Mouse (Mus musculus) hematopoietic stem cell, adult 5-6 weeks (primary cell): ENCODE results near the gene B3gntl1. TPM values are rescaled to one million over a fixed set of nuclear protein-coding genes. Genes with fewer than 3 reads are reported as not detected.
"Not testable (repeated sequence)": the region's sequence is repeated elsewhere in the genome, so short reads cannot be mapped to it uniquely, and the experiment has no call there.

Experiments
- ATAC-seq, 2 experiments: fragments of 125-278 bp in 1 of 2; replicated peaks in 1 of 2; 2 replicates each; pipeline ENCODE4 v1.8.0; 2016 to 2017; ENCODE audit warnings: inconsistent platforms in 2 of 2, mild to moderate bottlenecking in 2 of 2, moderate number of reproducible peaks in 2 of 2, low read depth in 1 of 2, moderate TSS enrichment in 1 of 2; ENCODE audit not compliant: low FRiP score in 2 of 2, poor library complexity in 2 of 2, severe bottlenecking in 2 of 2, insufficient read depth in 1 of 2, low TSS enrichment in 1 of 2
- total RNA-seq: library from RNA; stranded (forward); fragments of 172-1452, 232-1000 nt; gene quantifications from 2 replicates; pipeline ENCODE4 v1.2.3, GENCODE M21; 2017

B3gntl1 gene
- total RNA-seq, 1 experiment from 2014 or later = 14.2 TPM

GRCm38 (mm10) chr11:121695304-121696064, 22.5 kb upstream of the B3gntl1 start:
- peak; percentile 54 to 60; a peak in 3 of 4 replicates for ATAC-seq

DNA sequence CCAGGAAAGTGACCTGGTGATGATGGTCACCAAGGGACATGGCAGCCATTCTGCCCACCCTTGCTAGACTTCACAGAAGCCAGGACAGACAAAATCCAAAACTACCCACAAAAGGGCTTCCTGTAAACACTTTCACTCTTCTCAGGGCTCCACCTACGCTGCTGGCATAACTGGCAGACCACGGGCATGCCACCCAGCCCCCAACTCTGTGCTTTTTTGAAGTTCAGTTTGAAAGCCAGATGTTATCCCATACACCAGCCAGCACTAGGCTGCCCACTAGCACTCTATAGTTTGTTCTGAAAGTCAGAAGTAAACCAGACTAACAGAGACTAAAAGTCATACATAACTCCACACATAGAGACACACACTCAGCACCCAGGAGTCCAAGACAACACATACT, 15.1 kb upstream of the B3gntl1 start:
- ATAC-seq = peak; percentile 47 to 51; a peak in 3 of 4 replicates

- ATAC-seq = no peak
These were observed 13.7 kb upstream of the B3gntl1 start for GRCm38 (mm10) chr11:121686674-121687073.

DNA sequence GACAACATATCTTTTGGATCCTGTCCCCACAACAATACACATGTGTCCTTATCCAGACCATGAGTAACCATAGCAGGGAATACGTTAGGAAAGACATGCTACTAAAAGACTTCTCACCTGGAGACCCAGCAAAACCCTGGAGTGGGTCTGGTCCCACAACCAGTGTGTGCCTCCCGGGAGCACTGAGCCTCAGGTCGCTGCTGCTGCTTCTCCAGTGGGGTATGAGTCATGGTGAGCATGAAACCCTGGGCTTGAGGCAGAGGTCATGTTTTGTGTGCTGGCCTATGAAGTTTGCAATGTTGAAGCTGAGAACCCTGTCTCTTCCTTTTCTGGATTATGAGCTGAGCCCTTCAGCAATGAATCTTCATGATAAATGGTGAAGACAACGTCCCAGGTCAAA, 13.1 kb upstream of the B3gntl1 start:
- ATAC-seq = no peak

- ATAC-seq = no peak
These were observed 12.6 kb upstream of the B3gntl1 start for GRCm38 (mm10) chr11:121685491-121686001.

DNA sequence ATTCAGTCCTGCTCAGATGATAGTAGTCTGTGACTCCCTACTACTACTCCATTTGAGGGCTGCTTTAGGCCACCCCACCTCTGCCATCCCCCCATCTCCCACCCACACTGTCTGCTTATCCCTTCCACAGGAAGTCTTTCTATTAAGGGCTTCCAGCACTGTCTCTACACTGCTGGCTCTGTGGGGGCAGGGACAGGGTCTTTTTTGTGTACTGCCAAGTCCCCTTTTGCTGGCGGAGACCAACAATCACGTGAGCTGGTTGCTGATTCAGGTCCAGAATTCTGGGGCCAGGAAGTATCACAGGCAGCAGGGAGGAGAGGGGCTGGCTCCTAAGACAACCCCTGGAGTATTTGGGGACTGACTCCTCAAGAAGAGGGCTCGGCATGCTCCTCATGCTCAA, 10.3 kb upstream of the B3gntl1 start:
- ATAC-seq = no peak

- peak; percentile 76 to 82 for ATAC-seq
These were observed 7.8 kb upstream of the B3gntl1 start for GRCm38 (mm10) chr11:121680750-121681149.

DNA sequence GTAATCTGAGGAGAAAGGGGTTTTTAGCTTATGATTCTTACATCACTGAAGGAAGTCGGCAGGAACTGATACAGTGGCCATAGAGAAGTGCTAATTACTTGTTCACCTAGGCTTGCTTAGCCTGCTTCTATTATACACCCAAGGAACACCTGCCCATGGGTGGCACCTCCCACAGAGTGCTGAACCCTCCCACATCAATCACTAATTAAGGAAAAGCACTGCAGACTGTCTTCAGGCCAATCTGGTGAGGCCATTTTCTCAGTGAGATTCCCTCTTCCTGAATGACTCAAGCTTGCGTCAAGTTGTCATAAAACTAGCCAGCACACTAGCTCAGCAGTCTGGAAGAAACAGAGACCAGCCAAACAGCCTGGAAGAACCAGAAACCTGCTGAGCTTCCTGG, 6.6 kb upstream of the B3gntl1 start:
- no peak for ATAC-seq

DNA sequence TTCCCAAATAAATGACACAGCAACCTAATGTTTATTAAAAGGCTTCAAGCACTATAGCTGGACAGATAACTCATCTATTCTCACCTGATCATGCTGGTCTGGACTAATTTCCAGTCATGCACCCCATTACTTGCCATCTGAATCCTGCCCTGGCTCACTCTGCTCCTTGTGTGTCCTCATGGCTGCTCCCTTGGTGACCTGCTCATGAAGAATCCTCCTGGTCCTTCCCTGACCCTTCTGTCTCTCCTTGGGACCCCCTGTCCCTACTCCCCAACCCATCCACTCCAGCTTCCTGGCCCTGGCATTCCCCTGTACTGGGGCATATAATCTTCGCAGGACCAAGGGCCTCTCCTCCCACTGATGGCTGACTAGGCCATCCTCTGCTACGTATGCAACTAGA, 3.9 kb upstream of the B3gntl1 start:
- ATAC-seq = no peak

GRCm38 (mm10) chr11:121673629-121674028, 676 bp upstream of the B3gntl1 start:
- ATAC-seq = no peak

DNA sequence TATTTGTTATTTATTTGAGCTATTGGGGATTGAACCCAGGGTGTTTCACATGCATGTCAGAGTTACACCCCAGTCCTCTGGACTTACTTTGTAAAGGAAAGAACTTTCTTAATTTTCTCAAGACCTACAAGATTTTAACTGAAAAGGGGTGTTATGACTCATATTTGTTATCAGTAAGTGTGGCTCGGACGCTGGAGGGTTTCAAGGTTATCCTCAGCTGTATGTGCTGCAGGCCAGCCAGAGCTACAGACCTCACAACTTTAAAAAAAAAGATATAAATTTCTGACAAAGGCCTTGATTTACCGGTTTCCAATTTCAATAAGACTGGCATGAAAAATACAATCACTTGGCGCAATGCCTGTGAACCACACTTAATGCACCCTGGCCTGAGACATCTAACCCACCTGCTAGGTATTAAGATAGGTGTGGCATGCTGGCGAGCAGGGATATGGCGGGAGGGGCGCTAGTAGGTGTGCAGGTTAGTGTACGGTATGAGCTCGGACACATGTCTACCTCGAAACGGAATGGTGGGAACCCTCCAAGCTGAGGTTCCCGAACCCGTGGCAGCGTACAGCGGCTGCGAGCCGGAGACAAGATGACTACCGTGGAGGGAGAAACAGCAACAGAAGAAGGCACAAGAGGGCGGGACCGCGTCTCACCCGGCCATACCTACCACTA, 502 bp downstream of the B3gntl1 start:
- ATAC-seq = no peak

DNA sequence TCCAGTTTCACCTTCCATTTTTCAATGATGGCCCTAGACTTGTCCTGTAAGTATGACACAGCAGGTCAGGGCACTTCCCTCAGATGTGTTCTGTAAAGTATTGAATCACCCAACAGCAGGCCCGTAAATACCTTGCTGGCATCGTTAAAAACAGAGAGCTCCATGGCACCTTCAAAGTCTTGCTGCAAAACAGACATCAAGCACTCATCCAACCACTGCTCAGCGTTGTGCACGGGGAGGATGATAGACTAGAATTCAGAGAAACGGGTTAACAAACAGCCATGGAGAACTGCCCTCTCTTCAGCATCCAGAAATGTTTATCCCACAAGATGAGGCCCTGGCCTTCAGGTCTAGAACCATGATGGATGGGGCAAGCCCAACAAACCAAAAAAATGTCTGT, 2.0 kb downstream of the B3gntl1 start:
- no peak for ATAC-seq

DNA sequence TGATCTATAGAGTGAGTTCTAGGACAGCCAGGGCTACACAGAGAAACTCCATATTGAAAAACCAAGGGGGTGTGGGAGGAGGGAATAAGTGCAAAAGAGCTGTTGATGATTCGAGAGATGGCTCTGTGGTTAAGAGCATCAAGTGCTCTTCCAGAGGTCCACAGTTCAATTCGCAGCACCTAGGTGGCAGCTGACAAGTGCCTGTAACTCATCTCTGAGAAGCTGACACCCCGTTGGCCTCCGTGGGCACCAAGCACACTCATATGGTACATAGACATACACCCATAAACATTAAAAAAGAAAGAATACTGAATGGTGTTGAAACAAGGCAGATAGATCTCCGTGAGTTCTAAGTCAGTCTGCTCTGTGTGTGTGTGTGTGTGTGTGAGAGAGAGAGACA, 4.2 kb downstream of the B3gntl1 start:
- no peak for ATAC-seq

GRCm38 (mm10) chr11:121667541-121667940, 5.4 kb downstream of the B3gntl1 start:
- no peak for ATAC-seq

DNA sequence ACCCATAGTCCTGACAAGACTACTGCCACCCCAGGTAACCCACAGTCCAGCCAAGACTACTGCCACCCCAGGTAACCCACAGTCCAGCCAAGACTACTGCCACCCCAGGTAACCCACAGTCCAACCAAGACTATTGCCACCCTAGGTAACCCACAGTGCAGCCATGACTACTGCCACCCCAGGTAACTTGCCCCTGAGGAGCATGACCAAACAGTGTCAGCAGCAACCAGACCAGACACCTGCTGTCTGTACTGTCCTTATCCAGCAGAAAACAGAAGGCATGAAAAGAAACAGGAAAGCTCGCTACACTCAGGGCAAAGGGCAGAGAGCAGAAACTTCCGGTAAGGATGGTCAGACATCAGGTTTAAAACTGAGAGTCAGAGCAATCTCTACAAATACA, 11.8 kb downstream of the B3gntl1 start:
- no peak for ATAC-seq

DNA sequence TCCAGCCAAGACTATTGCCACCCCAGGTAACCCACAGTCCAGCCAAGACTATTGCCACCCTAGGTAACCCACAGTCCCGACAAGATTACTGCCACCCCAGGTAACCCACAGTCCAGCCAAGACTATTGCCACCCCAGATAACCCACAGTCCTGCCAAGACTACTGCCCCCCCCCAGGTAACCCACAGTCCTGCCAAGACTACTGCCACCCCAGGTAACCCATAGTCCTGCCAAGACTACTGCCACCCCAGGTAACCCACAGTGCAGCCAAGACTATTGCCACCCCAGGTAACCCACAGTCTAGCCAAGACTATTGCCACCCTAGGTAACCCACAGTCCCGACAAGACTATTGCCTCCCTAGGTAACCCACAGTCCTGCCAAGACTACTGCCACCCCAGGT, 12.3 kb downstream of the B3gntl1 start:
- ATAC-seq = not testable (repeated sequence)

DNA sequence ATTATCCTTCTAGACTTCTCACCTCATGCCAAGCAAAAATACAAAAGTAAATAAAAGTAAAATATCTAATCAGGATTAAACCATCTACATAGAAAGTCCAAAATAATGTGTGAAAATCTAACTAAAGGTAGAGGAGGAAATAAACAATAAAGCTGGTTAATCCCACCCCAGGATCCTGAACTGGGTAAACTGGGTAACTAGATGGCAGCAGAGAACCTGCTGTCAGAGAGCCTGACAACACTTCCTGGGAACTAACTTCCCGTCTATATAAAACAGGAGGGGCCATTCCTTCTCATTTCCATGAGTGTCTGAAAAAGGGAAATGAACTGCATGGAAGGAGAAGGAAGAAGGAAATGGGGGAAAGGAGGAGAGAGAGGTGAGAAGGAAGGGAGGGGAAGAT, 14.8 kb downstream of the B3gntl1 start:
- ATAC-seq = no peak

DNA sequence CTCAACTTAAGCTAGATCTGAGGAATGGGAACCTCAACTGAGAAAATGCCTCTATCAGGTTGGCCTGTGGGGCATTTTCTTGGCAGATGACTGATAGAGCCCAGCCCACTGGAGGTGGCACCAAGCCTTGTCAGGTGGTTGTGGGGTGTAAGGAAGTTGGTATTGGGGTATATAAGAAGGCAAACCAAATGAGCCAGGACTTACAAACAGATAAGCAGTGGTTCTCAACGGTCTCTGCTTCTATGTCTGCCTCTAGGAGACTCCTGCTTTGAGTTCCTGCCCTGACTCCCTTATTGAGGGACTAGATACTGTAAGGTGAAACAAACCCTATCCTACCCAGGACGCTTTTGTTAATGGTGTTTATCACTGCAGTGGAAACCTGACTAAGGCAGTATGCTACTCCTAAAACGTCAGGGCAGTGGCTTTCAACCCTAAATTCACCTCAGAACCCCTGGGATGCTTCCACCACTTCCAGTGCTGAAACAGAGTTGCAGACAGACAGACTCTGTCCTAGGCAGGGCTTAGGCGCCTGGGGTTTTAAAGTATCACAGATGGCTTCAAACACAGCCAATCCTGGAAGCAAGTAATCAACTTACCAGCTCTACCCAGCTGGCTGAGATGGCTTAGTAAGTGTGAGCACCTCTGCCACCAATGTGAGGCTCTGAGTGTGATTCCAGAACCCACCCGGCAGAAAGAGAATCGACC, 17.0 kb downstream of the B3gntl1 start:
- ATAC-seq = peak; percentile 35 to 75; a peak in 2 of 4 replicates
